Comparison of ENCODE assay signal across 10 mouse cellular contexts in genomic region chr7:99966011-99966721, GRCm38 (mm10). TPM values are rescaled to one million over a fixed set of nuclear protein-coding genes. Genes with fewer than 3 reads are reported as not detected.
A peak's percentile ranks its signal among the peaks of the same experiment; 100 is the strongest.
DNase-seq lines count a peak whose midpoint lies in the region; ATAC-seq and TF ChIP-seq lines count a peak whose summit lies in the region.
"Had no signal": no experiment of that assay in that cellular context is flagged by ENCODE, and none has a peak within 500 bp of the region (broad histone marks: within the 10 kb centered on the region; RNA-seq: fewer than 3 reads in every experiment).

No protein-coding gene starts in this region.

- ATAC-seq in forebrain, embryonic 15.5 days (replicated peaks), result peak; percentile 48
- ATAC-seq in midbrain, embryonic 12.5 days (ENCODE audit: low FRiP score, low read depth), result no peak
- no peak for ATAC-seq in erythroid progenitor cell, adult 5-6 weeks (replicated peaks; ENCODE audit: low FRiP score, poor library complexity, severe bottlenecking)

- no peaks in the 10 kb centered on the region for H3K9me3 ChIP-seq in heart, embryonic 10.5 days
- no peaks in the 10 kb centered on the region for H3K9me3 ChIP-seq in E14TG2a.4 (ENCODE audit: low read length)
- H3K9me3 ChIP-seq in forebrain, embryonic 15.5 days, result no peaks in the 10 kb centered on the region
- H3K9me3 ChIP-seq in midbrain, embryonic 12.5 days, result no peaks in the 10 kb centered on the region

- 73% methylated on average over 9 of the region's 9 CpGs for WGBS in heart, embryonic 10.5 days
- 29% methylated on average over 9 of the region's 9 CpGs for WGBS in forebrain, embryonic 15.5 days
- WGBS in midbrain, embryonic 12.5 days, result 42% methylated on average over 9 of the region's 9 CpGs

- no peak for DNase-seq in heart, embryonic 10.5 days (ENCODE audit: low spot score)
- DNase-seq in heart, adult 18-20 months, result no peak
- DNase-seq in urinary bladder, postnatal 36 days (ENCODE audit: low spot score in 2 of 2), result no peak
- no peak for DNase-seq in Muller cell, postnatal 12 days (ENCODE audit: inconsistent ontology term)

- no peak overlapping the region for H3K4me3 ChIP-seq in heart, embryonic 10.5 days
- 0 out of 2 replicates have a peak overlapping the region, but pooled peaks have one; percentile 24 for H3K4me3 ChIP-seq in E14TG2a.4 (replicated peaks; ENCODE audit: low read length)
- no peak overlapping the region for H3K4me3 ChIP-seq in forebrain, embryonic 15.5 days
- no peak overlapping the region for H3K4me3 ChIP-seq in midbrain, embryonic 12.5 days

- H3K27ac ChIP-seq in heart, embryonic 10.5 days, result peak overlapping the region; percentile 22; the same call in 1 of the 2 replicates
- H3K27ac ChIP-seq in forebrain, embryonic 15.5 days (replicated peaks), result peak overlapping the region; percentile 89
- H3K27ac ChIP-seq in midbrain, embryonic 12.5 days (replicated peaks), result peak overlapping the region; percentile 70

- 0 out of 2 replicates have a peak, but pooled peaks cover 2% of the 10 kb centered on the region for H3K36me3 ChIP-seq in heart, embryonic 10.5 days
- peaks cover 7% of the 10 kb centered on the region for H3K36me3 ChIP-seq in E14TG2a.4 (ENCODE audit: insufficient read depth, low read length)
- no peaks in the 10 kb centered on the region for H3K36me3 ChIP-seq in forebrain, embryonic 15.5 days
- H3K36me3 ChIP-seq in midbrain, embryonic 12.5 days, result no peaks in the 10 kb centered on the region

- peaks cover 36% of the 10 kb centered on the region for H3K4me1 ChIP-seq in heart, embryonic 10.5 days
- H3K4me1 ChIP-seq in E14TG2a.4 (replicated peaks; ENCODE audit: low read depth, low read length), result peaks cover 58% of the 10 kb centered on the region
- H3K4me1 ChIP-seq in forebrain, embryonic 15.5 days, result peaks cover 51% of the 10 kb centered on the region
- peaks cover 53% of the 10 kb centered on the region for H3K4me1 ChIP-seq in midbrain, embryonic 12.5 days

- H3K9ac ChIP-seq in forebrain, embryonic 15.5 days (replicated peaks), result no peak overlapping the region
- H3K9ac ChIP-seq in midbrain, embryonic 12.5 days (replicated peaks), result no peak overlapping the region; the same call in 1 of the 2 replicates

- H3K4me2 ChIP-seq in forebrain, embryonic 15.5 days (replicated peaks), result no peak overlapping the region
- no peak overlapping the region for H3K4me2 ChIP-seq in midbrain, embryonic 12.5 days (replicated peaks)

- H3K27me3 ChIP-seq in heart, embryonic 10.5 days (ENCODE audit: insufficient read depth, poor library complexity, severe bottlenecking), result no peaks in the 10 kb centered on the region
- no peaks in the 10 kb centered on the region for H3K27me3 ChIP-seq in E14TG2a.4 (ENCODE audit: insufficient read depth, low read length)
- no peaks in the 10 kb centered on the region for H3K27me3 ChIP-seq in forebrain, embryonic 15.5 days
- no peaks in the 10 kb centered on the region for H3K27me3 ChIP-seq in midbrain, embryonic 12.5 days

- no peak for TF ChIP-seq CTCF in E14TG2a.4 (conservative IDR thresholded peaks at IDR 0.05; ENCODE audit: low read length)

RNA-seq across cellular contexts. Expression of gene Rnf169, which starts 14.1 kb away (rescaled TPM):
- 3.1 and 4.3 TPM in 2 replicates for polyA plus RNA-seq in heart, embryonic 10.5 days (2016; fragmentation: Nextera tagmentation; extraction: Ambion mirVana)
- 10 to 100 TPM; 10.6 to 11.3 TPM for total RNA-seq in heart, adult 18-20 months (2021)
- polyA plus RNA-seq in forebrain, embryonic 15.5 days (2015; fragmentation: Nextera tagmentation; extraction: Ambion mirVana), result 5.1 TPM in 2 replicates
- polyA plus RNA-seq in midbrain, embryonic 12.5 days (2016; fragmentation: Nextera tagmentation; extraction: Ambion mirVana), result 7.4 and 7.8 TPM in 2 replicates
- 1.7 and 3.6 TPM in 2 replicates for total RNA-seq in erythroid progenitor cell, adult 5-6 weeks (2015; ENCODE audit: low replicate concordance)
- 10.3 and 10.5 TPM in 2 replicates for total RNA-seq in erythroid progenitor cell, adult 5-6 weeks (2017; ENCODE audit: low replicate concordance)

RNA-seq across cellular contexts. Expression of gene Chrdl2, which starts 39.8 kb away (rescaled TPM):
- polyA plus RNA-seq in heart, embryonic 10.5 days (2016; fragmentation: Nextera tagmentation; extraction: Ambion mirVana), result 0.65 TPM in 1 of 2 replicates, not detected in the other
- not detected for total RNA-seq in heart, adult 18-20 months (2021)
- not detected in 2 replicates for polyA plus RNA-seq in forebrain, embryonic 15.5 days (2015; fragmentation: Nextera tagmentation; extraction: Ambion mirVana)
- polyA plus RNA-seq in midbrain, embryonic 12.5 days (2016; fragmentation: Nextera tagmentation; extraction: Ambion mirVana), result not detected in 2 replicates
- not detected in 2 replicates for total RNA-seq in erythroid progenitor cell, adult 5-6 weeks (2015; ENCODE audit: low replicate concordance)
- not detected in 2 replicates for total RNA-seq in erythroid progenitor cell, adult 5-6 weeks (2017; ENCODE audit: low replicate concordance)
- total RNA-seq: common myeloid progenitor, adult 5-6 weeks had no signal
- polyA plus RNA-seq: macrophage had no signal

Comparison
In these comparisons a context has a peak if more than half of its experiments do, and no peak if none do; other contexts are left out.
1. H3K27ac ChIP-seq: peak in every context shown above with its lines; median percentile 89 in forebrain, embryonic 15.5 days; 70 in midbrain, embryonic 12.5 days; 22 in heart, embryonic 10.5 days.